Mouse (Mus musculus) CH12.LX (cell line): ENCODE results near the gene Chrna1.

Experiments used
- BHLHE40 ChIP-seq: IDR thresholded peaks from 2 replicates; pipeline ENCODE4 v1.6.1; 2011; ENCODE audit warnings: mild to moderate bottlenecking, low read depth, low read length, improper control_type of control experiment
- CHD2 ChIP-seq: IDR thresholded peaks from 2 replicates; pipeline ENCODE4 v1.6.1; 2011; ENCODE audit warnings: low read length, improper control_type of control experiment
- CTCF ChIP-seq, 2 experiments: IDR thresholded peaks in 1 of 2; conservative IDR thresholded peaks in 1 of 2; 2 replicates each; pipeline ENCODE4 v1.5.1; 2011 to 2012; ENCODE audit warnings: low read depth in 2 of 2, low read length in 2 of 2, improper control_type of control experiment in 1 of 2, inconsistent platforms in 1 of 2, mild to moderate bottlenecking in 1 of 2, moderate library complexity in 1 of 2
- E2F4 ChIP-seq: IDR thresholded peaks from 2 replicates; pipeline ENCODE4 v1.6.1; 2011; ENCODE audit warnings: low read depth, low read length, improper control_type of control experiment; ENCODE audit not compliant: insufficient replicate concordance
- EP300 ChIP-seq: IDR thresholded peaks from 2 replicates; pipeline ENCODE4 v1.6.1; 2011; ENCODE audit warnings: low read length, improper control_type of control experiment
- ETS1 ChIP-seq: conservative IDR thresholded peaks from 2 replicates; pipeline ENCODE4 v1.6.1; 2012; ENCODE audit warnings: low read depth, mild to moderate bottlenecking, inconsistent platforms, low read length, improper control_type of control experiment, moderate library complexity
- IRF4 ChIP-seq: IDR thresholded peaks from 2 replicates; pipeline ENCODE4 v1.6.1; 2014; ENCODE audit warnings: low read depth, mild to moderate bottlenecking, inconsistent platforms, low read length, improper control_type of control experiment
- PAX5 ChIP-seq: IDR thresholded peaks from 2 replicates; pipeline ENCODE4 v1.6.1; 2012; ENCODE audit warnings: low read length, inconsistent platforms, mixed read lengths
- POLR2A ChIP-seq: IDR thresholded peaks from 2 replicates; pipeline ENCODE4 v1.6.1; 2011; ENCODE audit warnings: low read depth, mild to moderate bottlenecking, improper control_type of control experiment, low read length
- RCOR1 ChIP-seq: conservative IDR thresholded peaks from 2 replicates; pipeline ENCODE4 v1.6.1; 2012; ENCODE audit warnings: low read depth, mild to moderate bottlenecking, inconsistent platforms, low read length, improper control_type of control experiment
- SMC3 ChIP-seq: IDR thresholded peaks from 2 replicates; pipeline ENCODE4 v1.6.1; 2011; ENCODE audit warnings: low read depth, low read length, improper control_type of control experiment
- TBP ChIP-seq: conservative IDR thresholded peaks from 2 replicates; pipeline ENCODE4 v1.6.1; 2011; ENCODE audit warnings: low read depth, low read length, improper control_type of control experiment
- UBTF ChIP-seq: IDR thresholded peaks from 2 replicates; pipeline ENCODE4 v1.6.1; 2012; ENCODE audit warnings: low read depth, mild to moderate bottlenecking, inconsistent platforms, low read length, improper control_type of control experiment, moderate library complexity

DNA sequence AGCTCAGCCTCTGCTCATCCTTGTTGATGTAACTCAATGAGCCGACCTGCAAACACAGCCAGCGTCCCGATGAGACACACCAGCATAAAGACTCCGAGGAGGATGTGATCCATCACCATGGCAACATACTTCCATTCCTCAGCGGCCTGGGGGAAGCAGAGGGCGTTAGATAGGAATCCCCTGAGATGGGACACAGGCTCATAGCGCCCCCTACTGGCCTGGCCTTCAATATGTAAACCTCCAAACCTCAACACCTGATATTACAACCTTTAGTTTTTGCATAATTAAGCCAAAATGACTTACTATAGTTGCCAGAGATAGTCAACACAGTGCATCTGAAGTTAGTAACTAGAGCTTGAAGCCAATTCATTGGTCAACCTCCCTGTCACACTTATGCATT lies 14.0 kb downstream of the Chrna1 start:
- TF ChIP-seq PAX5 (no peak), POLR2A (no peak), CHD2 (no peak), TBP (no peak), CTCF (conservative IDR thresholded peaks at IDR 0.05 in 1 of 2, IDR thresholded peaks at IDR 0.05 in 1 of 2; ENCODE audit: low read depth in 2 of 2, low read length in 2 of 2) (peak; percentile 82 to 93), BHLHE40 (no peak), E2F4 (no peak), IRF4 (no peak), ETS1 (no peak), SMC3 (peak; percentile 42; the same call in 1 of the 2 replicates), EP300 (no peak), UBTF (no peak), RCOR1 (no peak)
